Mouse (Mus musculus) cerebellum, adult 11-12 months (tissue): ENCODE results near the gene Myocd.

Experiments used
- DNase-seq: peaks from one replicate; pipeline ENCODE4 v3.0.0; 2022

Myocd gene

GRCm38 (mm10) chr11:65211701-65212100, 58.1 kb downstream of the Myocd start:
- DNase-seq, result no peak

DNA sequence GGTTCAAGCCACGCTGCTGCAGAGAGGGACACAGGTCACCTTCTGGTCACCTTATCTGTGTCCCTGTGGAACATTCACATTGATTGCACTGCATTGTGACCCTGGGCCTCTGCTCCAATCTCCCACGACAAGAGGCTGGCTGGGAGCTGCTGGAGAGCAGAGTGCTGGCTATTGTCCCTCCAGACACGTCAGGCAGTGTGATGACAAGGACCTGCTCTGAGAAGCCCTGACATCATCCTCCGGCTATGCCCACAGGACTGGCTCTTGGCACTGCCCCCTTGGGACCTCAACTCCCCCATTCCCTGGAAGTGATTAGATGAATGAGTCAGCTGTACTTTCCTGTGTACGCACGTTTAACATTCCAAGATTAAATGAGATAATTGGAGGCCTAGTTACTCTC, 60.3 kb downstream of the Myocd start:
- no peak for DNase-seq

DNA sequence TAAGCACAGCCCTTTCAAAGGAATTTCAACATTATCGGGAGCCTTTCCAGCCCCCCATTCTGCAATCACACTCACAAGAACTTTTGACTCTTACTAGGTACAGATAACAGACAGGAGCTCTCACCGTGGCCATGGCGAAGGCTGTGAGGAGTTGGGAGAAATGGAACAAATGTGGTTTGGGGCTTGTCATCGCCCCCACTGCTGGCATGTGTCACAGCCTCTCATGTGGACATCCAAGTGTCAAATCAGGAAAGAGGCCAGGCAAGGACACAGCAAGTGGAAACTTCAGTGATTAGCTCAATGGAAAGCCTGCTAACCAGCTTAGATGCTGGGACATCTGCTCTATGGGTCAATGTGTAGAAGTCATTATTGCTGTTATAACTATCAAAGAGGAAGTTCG, 64.5 kb downstream of the Myocd start:
- no peak for DNase-seq

GRCm38 (mm10) chr11:65204651-65205050, 65.1 kb downstream of the Myocd start:
- no peak for DNase-seq

- DNase-seq, result no peak
Measured at GRCm38 (mm10) chr11:65203020-65203419, 66.8 kb downstream of the Myocd start.

GRCm38 (mm10) chr11:65202236-65202635, 67.6 kb downstream of the Myocd start:
- DNase-seq, result no peak

DNA sequence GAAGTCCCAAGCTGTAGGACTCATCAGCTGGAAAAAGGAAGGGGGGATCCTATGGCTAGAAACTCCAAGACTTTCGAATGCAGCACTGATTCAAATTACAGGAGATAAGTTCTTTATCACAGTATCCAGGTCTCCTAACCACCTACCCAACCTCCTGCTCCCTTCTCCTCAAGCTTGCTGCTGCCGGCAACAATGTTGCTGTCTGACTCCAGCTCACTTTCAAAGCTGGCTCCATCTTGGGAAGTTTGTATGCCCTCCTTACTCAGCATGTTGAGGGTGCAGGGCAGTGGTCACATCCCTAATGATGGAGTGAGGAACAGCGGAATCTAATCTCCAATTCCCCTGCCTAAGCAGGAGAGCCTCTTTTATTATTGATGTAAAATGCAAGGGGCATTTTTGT, 71.8 kb downstream of the Myocd start:
- DNase-seq, result no peak

GRCm38 (mm10) chr11:65197280-65197679, 72.5 kb downstream of the Myocd start:
- peak; percentile 26 for DNase-seq

DNA sequence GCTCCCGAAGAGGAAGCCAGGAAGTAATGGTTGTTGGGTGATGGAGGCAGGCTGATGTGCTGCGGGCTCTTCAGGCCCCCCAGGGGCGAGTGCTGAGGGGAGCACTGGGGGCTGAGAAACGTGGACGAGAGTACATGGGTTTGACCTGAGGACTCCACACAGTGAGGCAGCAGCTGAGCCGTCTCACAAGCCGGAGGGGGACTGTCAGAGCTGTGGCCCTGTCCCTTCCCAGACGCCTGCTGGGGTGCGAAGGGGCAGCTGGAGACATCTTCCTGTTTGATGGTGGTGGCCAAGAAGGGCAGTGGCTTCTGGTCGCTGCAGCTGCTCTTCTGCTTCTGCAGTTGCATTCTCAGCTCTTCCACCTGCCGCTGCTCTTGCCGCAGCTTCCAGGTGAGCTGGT, 82.8 kb downstream of the Myocd start:
- no peak for DNase-seq

- no peak for DNase-seq
Measured at GRCm38 (mm10) chr11:65185114-65185513, 84.7 kb downstream of the Myocd start.

- no peak for DNase-seq
Measured at GRCm38 (mm10) chr11:65170121-65170750, 99.6 kb downstream of the Myocd start.

GRCm38 (mm10) chr11:65162767-65163120, 107.0 kb downstream of the Myocd start, which contains the start of gene Arhgap44:
Gene Arhgap44 (minus strand): TSS chr11:65162961.
- peak; percentile 76 for DNase-seq

- DNase-seq, result peak; percentile 79
Measured at GRCm38 (mm10) chr11:65161881-65162766, 107.7 kb downstream of the Myocd start.

DNA sequence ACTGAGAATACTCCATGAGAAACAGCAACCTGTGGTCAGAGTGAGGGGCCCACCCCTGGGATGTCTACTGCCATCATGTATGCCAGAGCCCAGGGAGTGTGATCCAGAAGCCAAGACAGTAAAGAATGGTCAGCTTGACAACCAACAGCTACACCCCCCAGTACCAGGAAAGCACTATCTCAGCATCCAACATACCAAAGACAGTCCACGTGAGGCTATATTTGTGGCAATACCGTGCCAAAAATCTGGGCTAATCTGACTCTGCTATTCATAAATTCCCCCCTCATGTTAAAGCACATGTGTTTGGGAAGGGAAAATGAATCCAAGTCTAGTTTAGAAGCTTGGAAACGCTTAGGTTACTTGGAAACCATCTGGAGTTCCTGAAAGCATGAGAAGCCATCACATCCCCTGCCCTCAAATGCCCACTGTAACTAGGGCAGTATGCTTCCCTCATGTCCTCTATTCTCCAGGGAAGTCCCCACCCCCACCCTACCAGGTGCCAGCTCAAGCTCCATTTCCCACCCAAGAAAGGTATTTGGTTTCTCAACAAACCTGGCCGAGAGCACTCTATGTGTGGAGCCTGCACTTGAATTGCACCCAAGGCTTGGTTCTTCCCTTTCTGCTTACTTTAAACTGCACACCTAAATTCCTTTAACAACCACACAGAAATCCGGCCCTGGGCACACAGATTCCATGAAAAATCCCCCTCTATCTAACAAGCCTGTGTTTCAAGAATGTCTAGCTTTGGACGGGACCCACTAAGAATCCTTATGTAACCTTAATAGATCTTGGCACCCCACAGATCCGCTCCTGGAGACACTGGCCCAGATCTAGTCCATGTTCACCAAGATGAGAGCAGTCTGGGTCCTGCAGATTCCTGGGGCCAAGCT, 108.6 kb downstream of the Myocd start:
- DNase-seq, result no peak

GRCm38 (mm10) chr11:65159791-65160190, 110.0 kb downstream of the Myocd start, which contains the start of gene 1700086D15Rik:
Gene 1700086D15Rik (minus strand): TSS chr11:65159891.
- no peak for DNase-seq

DNA sequence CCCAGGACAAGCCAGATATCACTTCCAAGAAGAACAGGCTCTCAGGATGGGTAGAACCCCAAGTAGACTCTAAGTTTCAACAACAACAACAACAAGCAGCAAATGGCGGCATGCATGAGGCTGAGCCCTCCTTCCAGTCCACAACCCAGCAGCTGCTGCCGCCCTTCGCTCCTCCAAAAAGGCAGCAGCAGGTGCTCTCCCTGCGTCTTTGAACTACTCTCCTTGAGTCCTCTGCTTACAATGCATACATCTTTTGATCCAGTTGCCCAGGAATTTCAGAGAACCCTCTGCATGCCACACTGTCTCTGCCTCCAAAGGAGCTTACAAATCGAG, 111.2 kb downstream of the Myocd start:
- no peak for DNase-seq

- DNase-seq, result no peak
Measured at GRCm38 (mm10) chr11:65157966-65158657, 111.7 kb downstream of the Myocd start.

GRCm38 (mm10) chr11:65153006-65153405, 116.8 kb downstream of the Myocd start:
- peak; percentile 60 for DNase-seq

GRCm38 (mm10) chr11:65148441-65148840, 121.3 kb downstream of the Myocd start:
- DNase-seq, result no peak

DNA sequence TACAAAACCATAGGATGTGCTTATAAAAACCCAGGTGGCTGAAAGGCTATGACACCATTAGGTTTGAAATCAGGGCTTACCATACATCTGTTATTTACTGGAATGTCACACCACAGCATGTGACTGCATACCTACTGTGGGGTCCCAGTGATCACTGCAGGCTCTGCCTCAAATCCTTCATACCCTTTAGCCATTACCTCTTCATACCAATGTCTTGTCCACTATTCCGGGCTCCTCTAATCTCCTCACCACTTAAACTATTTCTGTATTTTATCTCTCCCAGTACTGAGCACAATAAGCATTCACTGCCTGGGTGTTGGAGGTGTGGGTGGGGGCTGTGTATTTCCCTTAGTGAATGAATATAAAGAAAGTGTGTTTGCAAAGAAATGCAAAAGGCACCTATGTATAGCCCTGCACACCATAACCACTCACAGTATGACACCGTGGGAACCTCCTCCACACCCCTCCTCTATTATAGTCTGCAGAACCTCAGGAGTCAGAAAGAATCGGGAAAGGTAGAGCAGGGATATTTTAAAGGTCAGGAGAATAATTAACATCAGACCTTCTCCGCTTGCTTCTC, 126.9 kb downstream of the Myocd start:
- DNase-seq, result no peak

- DNase-seq, result no peak
Measured at GRCm38 (mm10) chr11:65139030-65139429, 130.8 kb downstream of the Myocd start.

DNA sequence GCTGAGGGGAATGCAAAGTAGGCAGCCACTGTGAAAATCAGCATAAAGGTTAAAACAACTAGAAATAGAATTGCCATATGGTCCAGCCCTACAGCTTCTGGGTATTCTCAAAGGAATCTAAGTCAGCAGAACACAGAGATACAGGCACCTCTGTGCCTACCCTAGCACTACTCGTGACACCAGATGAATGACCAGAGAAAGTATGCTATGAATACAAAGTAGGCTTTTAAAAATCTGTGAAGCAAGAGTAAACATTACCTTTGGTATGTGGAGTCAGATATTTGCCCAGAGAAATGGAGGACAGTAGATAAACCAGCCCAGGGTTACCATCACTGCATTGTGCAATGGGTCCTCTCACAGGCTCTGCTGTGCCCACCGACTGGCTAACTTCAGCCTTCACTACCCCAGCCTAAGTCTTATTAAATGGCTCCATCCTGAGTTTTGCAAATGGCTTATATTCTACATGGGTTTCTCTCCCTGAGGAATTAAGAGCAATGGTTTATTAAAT, 132.6 kb downstream of the Myocd start:
- no peak for DNase-seq
